Mouse (Mus musculus) heart, adult 2 months (tissue): ENCODE data around the gene Rps6kb2.

Experiments used
- EP300 ChIP-seq: fragments of 200-500 bp; IDR thresholded peaks from 2 replicates; pipeline ENCODE4 v1.6.1; 2011; ENCODE audit warnings: low read depth, low read length, control low read depth; ENCODE audit not compliant: insufficient read depth
- POLR2A ChIP-seq: fragments of 200-500 bp; IDR thresholded peaks from 2 replicates; pipeline ENCODE4 v1.6.1; 2011; ENCODE audit warnings: mild to moderate bottlenecking, low read depth, low read length, control low read depth; ENCODE audit not compliant: insufficient read depth

DNA sequence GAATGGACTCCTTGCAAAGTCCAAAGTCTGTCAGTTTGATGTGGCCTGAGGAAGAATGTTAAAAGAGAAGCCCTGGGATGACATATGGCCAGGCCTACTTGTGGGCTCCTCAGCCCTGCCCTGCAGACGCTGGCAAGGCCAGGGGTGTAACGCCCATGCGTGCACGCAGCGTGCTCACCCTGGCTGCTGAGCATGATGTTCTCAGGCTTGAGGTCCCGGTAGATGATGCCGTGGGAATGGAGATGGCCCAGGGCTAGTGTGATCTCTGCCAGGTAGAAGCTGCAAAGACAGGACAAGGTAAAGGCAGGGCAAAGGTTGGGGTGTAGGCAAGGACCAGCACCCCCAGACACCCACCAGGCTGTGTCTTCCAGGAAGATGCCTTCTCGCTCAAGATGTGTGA is 4.1 kb downstream of the Rps6kb2 start:
- TF ChIP-seq EP300 (no peak), POLR2A (no peak)
